Mouse (Mus musculus) myocyte (in vitro differentiated cells): ENCODE results near the gene Tnni2.

ENCODE experiments used
- CEBPB ChIP-seq: IDR thresholded peaks from 2 replicates; pipeline ENCODE4 v1.6.1; 2011; ENCODE audit warnings: mild to moderate bottlenecking, moderate library complexity; ENCODE audit not compliant: poor library complexity, insufficient read depth, severe bottlenecking
- E2F4 ChIP-seq: IDR thresholded peaks from one replicate; pipeline ENCODE4 v1.6.1; 2011; ENCODE audit warnings: mild to moderate bottlenecking, control low read depth, moderate library complexity; ENCODE audit not compliant: insufficient read depth
- MAX ChIP-seq: IDR thresholded peaks from one replicate; pipeline ENCODE4 v1.6.1; 2011; ENCODE audit warnings: low read depth, mild to moderate bottlenecking, control low read depth
- MYOD1 ChIP-seq, 3 experiments: IDR thresholded peaks; one replicate each; pipeline ENCODE4 v1.6.1; 2011; ENCODE audit warnings: control low read depth in 2 of 3, low read depth in 2 of 3, mild to moderate bottlenecking in 2 of 3, moderate library complexity in 1 of 3; ENCODE audit not compliant: insufficient read length in 2 of 3, control insufficient read depth in 1 of 3
- POLR2A ChIP-seq: IDR thresholded peaks from one replicate; pipeline ENCODE4 v1.6.1; 2011; ENCODE audit warnings: low read depth, mild to moderate bottlenecking, control low read depth, moderate library complexity; ENCODE audit not compliant: insufficient read length
- POLR2AphosphoS2 ChIP-seq: IDR thresholded peaks from one replicate; pipeline ENCODE4 v1.6.1; 2011; ENCODE audit warnings: low read depth, control low read depth; ENCODE audit not compliant: insufficient read length
- SRF ChIP-seq: IDR thresholded peaks from one replicate; pipeline ENCODE4 v1.6.1; 2011; ENCODE audit warnings: low read depth; ENCODE audit not compliant: control insufficient read depth, insufficient read length
- TCF12 ChIP-seq: IDR thresholded peaks from one replicate; pipeline ENCODE4 v1.6.1; 2011; ENCODE audit warnings: mild to moderate bottlenecking, control low read depth; ENCODE audit not compliant: poor library complexity, insufficient read depth, severe bottlenecking
- USF1 ChIP-seq: IDR thresholded peaks from one replicate; pipeline ENCODE4 v1.6.1; 2011; ENCODE audit warnings: low read depth, mild to moderate bottlenecking, control low read depth, moderate library complexity

DNA sequence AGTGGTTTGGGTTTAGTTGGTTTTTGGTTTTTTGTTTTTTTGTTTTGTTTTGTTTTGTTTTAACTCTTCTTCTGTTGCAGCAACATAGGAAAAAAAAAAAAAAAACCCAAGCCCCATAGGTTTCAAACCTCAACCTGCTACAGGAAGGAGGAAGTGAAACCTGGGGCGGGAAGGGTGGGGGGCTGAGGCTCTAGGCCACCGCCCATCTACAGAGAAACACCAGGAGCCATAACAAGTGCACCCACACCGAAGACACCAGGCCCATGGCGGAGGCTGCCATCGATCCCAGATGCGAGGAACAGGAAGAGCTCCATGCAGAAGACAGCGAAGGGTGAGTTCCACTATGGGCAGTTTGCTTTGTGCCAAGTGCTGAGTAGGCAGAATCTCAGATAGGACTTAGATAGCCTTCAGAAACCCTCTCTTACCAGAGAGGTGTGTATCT, 19.0 kb downstream of the Tnni2 start, which contains the start of gene Lsp1:
- no peak for TF ChIP-seq POLR2A
- TF ChIP-seq MYOD1 (IDR thresholded peaks at IDR 0.05; ENCODE audit: control insufficient read depth in 1 of 3, insufficient read length in 2 of 3, low read depth in 2 of 3): no peak
- no peak for TF ChIP-seq CEBPB
- no peak for TF ChIP-seq USF1
- TF ChIP-seq SRF: no peak
- TF ChIP-seq E2F4: no peak
- TF ChIP-seq POLR2AphosphoS2: no peak
- no peak for TF ChIP-seq TCF12
- TF ChIP-seq MAX: no peak
